Mouse (Mus musculus) kidney, adult 2 months (tissue): ENCODE measurements at regions not wholly inside any gene's neighbourhood (a gene's known extent, or its start where the extent isn't known, plus 50 kb on each side); places are given as distances from the start of the nearest gene placed in this dataset.
A peak's percentile ranks its signal among the peaks of the same experiment; 100 is the strongest.

Experiments
- DNase-seq: peaks from one replicate; pipeline ENCODE4 v3.0.0; 2021
- H3K27ac ChIP-seq: fragments of 200-500 bp; 2 replicates; pipeline ENCODE4 v1.5.1; 2012; ENCODE audit warnings: low read depth, low read length, control low read depth, inconsistent platforms; ENCODE audit not compliant: insufficient read depth
- H3K27me3 ChIP-seq: fragments of 200-500 bp; replicated peaks from 2 replicates; pipeline ENCODE4 v1.6.1; 2012; ENCODE audit warnings: mild to moderate bottlenecking, moderate library complexity, low read length, inconsistent platforms; ENCODE audit not compliant: control insufficient read depth, insufficient read depth
- H3K36me3 ChIP-seq: fragments of 200-500 bp; 2 replicates; pipeline ENCODE4 v1.6.1; 2012; ENCODE audit warnings: mild to moderate bottlenecking, moderate library complexity, low read length, inconsistent platforms; ENCODE audit not compliant: control insufficient read depth, insufficient read depth
- H3K4me1 ChIP-seq: fragments of 200-500 bp; 2 replicates; pipeline ENCODE4 v1.6.1; 2011; ENCODE audit warnings: low read length; ENCODE audit not compliant: control insufficient read depth, insufficient read depth
- H3K4me3 ChIP-seq: fragments of 200-500 bp; 2 replicates; pipeline ENCODE4 v1.5.1; 2011; ENCODE audit warnings: mild to moderate bottlenecking, low read depth, low read length, control low read depth; ENCODE audit not compliant: insufficient read depth
- CTCF ChIP-seq: fragments of 200-500 bp; conservative IDR thresholded peaks from 2 replicates; pipeline ENCODE4 v1.5.1; 2011; ENCODE audit warnings: low read depth, mild to moderate bottlenecking, control low read depth, low read length, moderate library complexity, mixed read lengths; ENCODE audit not compliant: insufficient read depth, insufficient read length
- POLR2A ChIP-seq: fragments of 200-500 bp; IDR thresholded peaks from one replicate; pipeline ENCODE4 v1.6.1; 2011; ENCODE audit warnings: low read depth, low read length, control low read depth
- WGBS: fragments of 180-500 bp; shearing (Covaris S2); methylation state at CpG from one replicate; pipeline ENCODE4 v1.1.7; 2018; 5-methylcytosine and 5-hydroxymethylcytosine counted together

- Histone ChIP-seq H3K36me3 (no peaks in the 10 kb centered on the region), H3K27ac (no peak overlapping the region), H3K4me1 (no peaks in the 10 kb centered on the region), H3K4me3 (no peak overlapping the region), H3K27me3 (no peaks in the 10 kb centered on the region)
- no peak for DNase-seq
- TF ChIP-seq CTCF (no peak), POLR2A (no peak)
- WGBS: 56% methylated on average over 6 of the region's 6 CpGs
Measured at GRCm38 (mm10) chr10:61034056-61034455, 55.1 kb upstream of the Pcbd1 start.

- Histone ChIP-seq H3K27ac (no peak overlapping the region), H3K36me3 (no peaks in the 10 kb centered on the region), H3K4me3 (no peak overlapping the region), H3K4me1 (no peaks in the 10 kb centered on the region), H3K27me3 (no peaks in the 10 kb centered on the region)
- TF ChIP-seq POLR2A (no peak), CTCF (no peak)
- peak; percentile 44 for DNase-seq
- 60% methylated on average over 5 of the region's 5 CpGs for WGBS
Measured at GRCm38 (mm10) chr10:61028598-61028997, 60.5 kb upstream of the Pcbd1 start.

GRCm38 (mm10) chr10:61027215-61027614, 61.9 kb upstream of the Pcbd1 start:
- TF ChIP-seq POLR2A: no peak
- TF ChIP-seq CTCF: no peak
- H3K36me3 ChIP-seq: no peaks in the 10 kb centered on the region
- H3K4me3 ChIP-seq: no peak overlapping the region
- 76% methylated on average over 6 of the region's 6 CpGs for WGBS
- DNase-seq: no peak
- no peaks in the 10 kb centered on the region for H3K4me1 ChIP-seq
- no peaks in the 10 kb centered on the region for H3K27me3 ChIP-seq
- no peak overlapping the region for H3K27ac ChIP-seq

- TF ChIP-seq POLR2A: no peak
- no peak for TF ChIP-seq CTCF
- WGBS: 86% methylated on average over 4 of the region's 4 CpGs
- Histone ChIP-seq H3K4me3 (no peak overlapping the region), H3K4me1 (no peaks in the 10 kb centered on the region), H3K27ac (peak overlapping the region; percentile 42; the same call in 1 of the 2 replicates), H3K36me3 (no peaks in the 10 kb centered on the region), H3K27me3 (no peaks in the 10 kb centered on the region)
- no peak for DNase-seq
Measured at GRCm38 (mm10) chr10:61025061-61025460, 64.1 kb upstream of the Pcbd1 start.

- no peaks in the 10 kb centered on the region for H3K4me1 ChIP-seq
- H3K27me3 ChIP-seq: no peaks in the 10 kb centered on the region
- H3K36me3 ChIP-seq: no peaks in the 10 kb centered on the region
- 10% methylated on average over 3 of the region's 3 CpGs for WGBS
- no peak for TF ChIP-seq POLR2A
- no peak for TF ChIP-seq CTCF
- peak overlapping the region; percentile 42 for H3K27ac ChIP-seq
- peak; percentile 56 for DNase-seq
- no peak overlapping the region for H3K4me3 ChIP-seq
Measured at GRCm38 (mm10) chr10:61024166-61024565, 65.0 kb upstream of the Pcbd1 start.

GRCm38 (mm10) chr10:61023431-61023830, 65.7 kb upstream of the Pcbd1 start:
- Histone ChIP-seq H3K36me3 (no peaks in the 10 kb centered on the region), H3K27ac (no peak overlapping the region), H3K27me3 (no peaks in the 10 kb centered on the region), H3K4me3 (no peak overlapping the region), H3K4me1 (no peaks in the 10 kb centered on the region)
- DNase-seq: no peak
- TF ChIP-seq POLR2A: no peak
- TF ChIP-seq CTCF: no peak
- WGBS: 36% methylated on average over 7 of the region's 7 CpGs

- H3K36me3 ChIP-seq: no peaks in the 10 kb centered on the region
- no peak for TF ChIP-seq POLR2A
- TF ChIP-seq CTCF: peak; percentile 27
- DNase-seq: peak; percentile 6
- H3K27me3 ChIP-seq: no peaks in the 10 kb centered on the region
- no peak overlapping the region for H3K4me3 ChIP-seq
- H3K4me1 ChIP-seq: no peaks in the 10 kb centered on the region
- WGBS: 15% methylated on average over 2 of the region's 2 CpGs
- H3K27ac ChIP-seq: no peak overlapping the region
Measured at GRCm38 (mm10) chr10:61019566-61019965, 69.6 kb upstream of the Pcbd1 start.
